Mouse (Mus musculus): ENCODE data around the gene Cd59b. TPM values are rescaled to one million over a fixed set of nuclear protein-coding genes. Genes with fewer than 3 reads are reported as not detected.

The Cd59b gene
- polyA plus RNA-seq, 1 experiment = 5.8 TPM

GRCm38 (mm10) chr2:104035595-104035994, 34.1 kb upstream of the Cd59b start:
- WGBS = 79% methylated on average over 6 of the region's 6 CpGs
- Histone ChIP-seq H3K4me1 (ENCODE audit: control insufficient read depth, insufficient read depth, low read length) (no peaks in the 10 kb centered on the region), H3K4me3 (replicated peaks; ENCODE audit: extremely low read depth, low read depth, low read length) (no peak overlapping the region)
- TF ChIP-seq POLR2A (IDR thresholded peaks at IDR 0.05; ENCODE audit: borderline replicate concordance, extremely low read depth, low read depth, low read length) = no peak
- TF ChIP-seq CTCF (IDR thresholded peaks at IDR 0.05; ENCODE audit: insufficient read depth, low read length) = no peak
- no peak for DNase-seq

- no peak overlapping the region for H3K4me3 ChIP-seq (replicated peaks; ENCODE audit: extremely low read depth, low read depth, low read length)
- 30% methylated on average over 3 of the region's 3 CpGs for WGBS
- no peak for DNase-seq
Observed at GRCm38 (mm10) chr2:104036316-104036715, 33.3 kb upstream of the Cd59b start.

GRCm38 (mm10) chr2:104038236-104038635, 31.4 kb upstream of the Cd59b start:
- TF ChIP-seq POLR2A (IDR thresholded peaks at IDR 0.05; ENCODE audit: borderline replicate concordance, extremely low read depth, low read depth, low read length) (no peak), CTCF (IDR thresholded peaks at IDR 0.05; ENCODE audit: insufficient read depth, low read length) (no peak)
- 84% methylated on average over 2 of the region's 2 CpGs for WGBS
- Histone ChIP-seq H3K4me1 (ENCODE audit: control insufficient read depth, insufficient read depth, low read length) (peaks cover 4% of the 10 kb centered on the region; the same call in 1 of the 2 replicates), H3K4me3 (replicated peaks; ENCODE audit: extremely low read depth, low read depth, low read length) (no peak overlapping the region)
- DNase-seq = no peak

More at GRCm38 (mm10) chr2:104036316-104036715, 33.3 kb upstream of the Cd59b start:
- peaks cover under 1% of the 10 kb centered on the region; the same call in 1 of the 2 replicates for H3K4me1 ChIP-seq (ENCODE audit: control insufficient read depth, insufficient read depth, low read length)
- no peak for TF ChIP-seq CTCF (IDR thresholded peaks at IDR 0.05; ENCODE audit: insufficient read depth, low read length)
- TF ChIP-seq POLR2A (IDR thresholded peaks at IDR 0.05; ENCODE audit: borderline replicate concordance, extremely low read depth, low read depth, low read length) = no peak

- TF ChIP-seq POLR2A (IDR thresholded peaks at IDR 0.05; ENCODE audit: borderline replicate concordance, extremely low read depth, low read depth, low read length) (no peak), CTCF (IDR thresholded peaks at IDR 0.05; ENCODE audit: insufficient read depth, low read length) (no peak)
- 36% methylated on average over 5 of the region's 5 CpGs for WGBS
- H3K4me1 ChIP-seq (ENCODE audit: control insufficient read depth, insufficient read depth, low read length) = peaks cover 7% of the 10 kb centered on the region
- no peak overlapping the region for H3K4me3 ChIP-seq (replicated peaks; ENCODE audit: extremely low read depth, low read depth, low read length)
- DNase-seq = no peak
Observed at GRCm38 (mm10) chr2:104041632-104042031, 28.0 kb upstream of the Cd59b start.

- WGBS = 83% methylated on average over 15 of the region's 15 CpGs
- TF ChIP-seq POLR2A (IDR thresholded peaks at IDR 0.05; ENCODE audit: borderline replicate concordance, extremely low read depth, low read depth, low read length) (no peak), CTCF (IDR thresholded peaks at IDR 0.05; ENCODE audit: insufficient read depth, low read length) (no peak)
- no peak for DNase-seq
- Histone ChIP-seq H3K4me1 (ENCODE audit: control insufficient read depth, insufficient read depth, low read length) (peaks cover 7% of the 10 kb centered on the region), H3K4me3 (replicated peaks; ENCODE audit: extremely low read depth, low read depth, low read length) (no peak overlapping the region)
Observed at GRCm38 (mm10) chr2:104042766-104043165, 26.9 kb upstream of the Cd59b start.

GRCm38 (mm10) chr2:104043624-104044478, 25.8 kb upstream of the Cd59b start:
- WGBS = 39% methylated on average over 5 of the region's 5 CpGs
- Histone ChIP-seq H3K4me3 (replicated peaks; ENCODE audit: extremely low read depth, low read depth, low read length) (no peak overlapping the region), H3K4me1 (ENCODE audit: control insufficient read depth, insufficient read depth, low read length) (peaks cover 7% of the 10 kb centered on the region)
- no peak for TF ChIP-seq POLR2A (IDR thresholded peaks at IDR 0.05; ENCODE audit: borderline replicate concordance, extremely low read depth, low read depth, low read length)
- no peak for DNase-seq

GRCm38 (mm10) chr2:104044479-104045080, 25.1 kb upstream of the Cd59b start:
- DNase-seq = no peak
- Histone ChIP-seq H3K4me3 (replicated peaks; ENCODE audit: extremely low read depth, low read depth, low read length) (no peak overlapping the region), H3K4me1 (ENCODE audit: control insufficient read depth, insufficient read depth, low read length) (peaks cover 7% of the 10 kb centered on the region)
- WGBS = 53% methylated on average over 1 of the region's 1 CpGs
- no peak for TF ChIP-seq CTCF (IDR thresholded peaks at IDR 0.05; ENCODE audit: insufficient read depth, low read length)
- TF ChIP-seq POLR2A (IDR thresholded peaks at IDR 0.05; ENCODE audit: borderline replicate concordance, extremely low read depth, low read depth, low read length) = no peak

GRCm38 (mm10) chr2:104058381-104058780, 11.3 kb upstream of the Cd59b start:
- H3K4me1 ChIP-seq (ENCODE audit: control insufficient read depth, insufficient read depth, low read length) = no peaks in the 10 kb centered on the region
- DNase-seq = no peak
- H3K4me3 ChIP-seq (replicated peaks; ENCODE audit: extremely low read depth, low read depth, low read length) = no peak overlapping the region
- TF ChIP-seq CTCF (IDR thresholded peaks at IDR 0.05; ENCODE audit: insufficient read depth, low read length) (no peak), POLR2A (IDR thresholded peaks at IDR 0.05; ENCODE audit: borderline replicate concordance, extremely low read depth, low read depth, low read length) (no peak)
- 64% methylated on average over 1 of the region's 1 CpGs for WGBS

- WGBS = 82% methylated on average over 4 of the region's 4 CpGs
- Histone ChIP-seq H3K4me1 (ENCODE audit: control insufficient read depth, insufficient read depth, low read length) (no peaks in the 10 kb centered on the region), H3K4me3 (replicated peaks; ENCODE audit: extremely low read depth, low read depth, low read length) (no peak overlapping the region)
- DNase-seq = no peak
- TF ChIP-seq CTCF (IDR thresholded peaks at IDR 0.05; ENCODE audit: insufficient read depth, low read length) (no peak), POLR2A (IDR thresholded peaks at IDR 0.05; ENCODE audit: borderline replicate concordance, extremely low read depth, low read depth, low read length) (no peak)
Observed at GRCm38 (mm10) chr2:104058954-104059353, 10.7 kb upstream of the Cd59b start.

- Histone ChIP-seq H3K4me3 (replicated peaks; ENCODE audit: extremely low read depth, low read depth, low read length) (no peak overlapping the region), H3K4me1 (ENCODE audit: control insufficient read depth, insufficient read depth, low read length) (no peaks in the 10 kb centered on the region)
- DNase-seq = no peak
- no peak for TF ChIP-seq POLR2A (IDR thresholded peaks at IDR 0.05; ENCODE audit: borderline replicate concordance, extremely low read depth, low read depth, low read length)
- whole genome bisulfite sequencing = 62% methylated on average over 10 of the region's 10 CpGs
Observed at GRCm38 (mm10) chr2:104059786-104060185, 9.9 kb upstream of the Cd59b start.

Measured in lung, adult 2 months (tissue).